Mouse (Mus musculus) G1E (cell line): ENCODE measurements at regions not wholly inside any gene's neighbourhood (a gene's known extent, or its start where the extent isn't known, plus 50 kb on each side); places are given as distances from the start of the nearest gene placed in this dataset.

Source experiments
- CTCF ChIP-seq: IDR thresholded peaks from 2 replicates; pipeline ENCODE4 v1.5.1; 2012; ENCODE audit warnings: low read depth, low read length, inconsistent platforms, mixed read lengths
- GATA1 ChIP-seq: IDR thresholded peaks from 2 replicates; pipeline ENCODE4 v1.6.1; 2012; ENCODE audit warnings: borderline replicate concordance, low read length, inconsistent platforms, mixed read lengths

DNA sequence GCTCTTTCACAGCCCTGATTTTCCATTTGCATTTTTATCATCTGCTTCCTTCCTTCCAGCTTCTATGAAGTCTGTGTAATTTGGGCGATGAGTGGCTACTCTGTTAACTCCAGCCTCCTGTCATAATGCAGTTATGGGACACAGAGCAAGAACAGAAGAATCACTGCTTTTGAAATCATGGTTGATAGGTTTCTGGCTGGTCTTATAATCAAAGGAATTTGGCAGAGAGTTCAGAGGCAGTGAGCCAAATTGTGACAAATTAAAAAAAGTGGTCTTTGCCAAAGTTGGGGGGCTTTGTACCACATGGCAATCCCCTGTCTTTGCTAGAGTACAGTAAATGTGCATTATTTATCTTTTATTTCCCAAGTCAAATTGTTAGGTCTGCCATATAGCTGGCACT lies 1292.6 kb downstream of the Rapgef2 start:
- TF ChIP-seq CTCF (no peak), GATA1 (no peak)
